Comparison of ENCODE assay signal across 30 mouse cellular contexts in genomic region chr16:17851331-17851730, GRCm38 (mm10). TPM values are rescaled to one million over a fixed set of nuclear protein-coding genes. Genes with fewer than 3 reads are reported as not detected.
"Had no signal": no experiment of that assay in that cellular context is flagged by ENCODE, and none has a peak within 500 bp of the region (broad histone marks: within the 10 kb centered on the region; RNA-seq: fewer than 3 reads in every experiment).

No protein-coding gene starts in this region.

- H3K27ac ChIP-seq: gastrocnemius, adult 2 months; heart, embryonic 10.5 days; hindbrain, embryonic 10.5 days; hindbrain, embryonic 12.5 days; hindbrain, embryonic 14.5 days; intestine, embryonic 15.5 days; limb, embryonic 10.5 days; limb, embryonic 12.5 days; liver, embryonic 13.5 days; liver, embryonic 15.5 days had no signal

- DNase-seq: gastrocnemius, adult 2 months; gastrocnemius, postnatal 10 days; gastrocnemius, postnatal 25 days; heart, adult 18-20 months; heart, postnatal 10 days; heart, postnatal 4 days; kidney, adult 18-20 months; kidney, adult 8-10 months; kidney, postnatal 10 days; kidney, postnatal 4 days; liver; liver, embryonic 13.5 days had no signal

- H3K4me1 ChIP-seq: heart, embryonic 10.5 days; heart, embryonic 12.5 days; hindbrain, embryonic 10.5 days; hindbrain, embryonic 12.5 days; intestine, embryonic 15.5 days; limb, embryonic 10.5 days; limb, embryonic 12.5 days; liver, embryonic 13.5 days; liver, embryonic 15.5 days had no signal

- H3K4me2 ChIP-seq: heart, embryonic 12.5 days; hindbrain, embryonic 12.5 days; hindbrain, embryonic 14.5 days; intestine, embryonic 15.5 days; limb, embryonic 12.5 days; liver, embryonic 11.5 days; liver, embryonic 13.5 days; liver, embryonic 15.5 days had no signal

- H3K9me3 ChIP-seq: heart, embryonic 10.5 days; heart, embryonic 12.5 days; hindbrain, embryonic 10.5 days; hindbrain, embryonic 12.5 days; intestine, embryonic 15.5 days; limb, embryonic 10.5 days; limb, embryonic 12.5 days; liver, embryonic 13.5 days; liver, embryonic 15.5 days had no signal

- ATAC-seq: hindbrain, embryonic 16.5 days; inflammation-experienced regulatory T-cells, adult 6 months; intestine, embryonic 15.5 days; intestine, postnatal 0 days had no signal

- H3K4me3 ChIP-seq: gastrocnemius, adult 2 months; heart, embryonic 10.5 days; heart, embryonic 12.5 days; hindbrain, embryonic 10.5 days; hindbrain, embryonic 12.5 days; intestine, embryonic 15.5 days; left cerebral cortex, adult 2 months; limb, embryonic 10.5 days; limb, embryonic 12.5 days; liver, embryonic 13.5 days; liver, embryonic 15.5 days had no signal

- H3K9ac ChIP-seq: heart, embryonic 12.5 days; hindbrain, embryonic 12.5 days; hindbrain, embryonic 14.5 days; intestine, embryonic 15.5 days; limb, embryonic 12.5 days; liver, embryonic 13.5 days; liver, embryonic 15.5 days had no signal

- H3K27me3 ChIP-seq: heart, embryonic 12.5 days; hindbrain, embryonic 12.5 days; intestine, embryonic 15.5 days; limb, embryonic 12.5 days; liver, embryonic 13.5 days; liver, embryonic 15.5 days had no signal

RNA-seq across cellular contexts. Expression of gene B830017H08Rik, which starts 18.4 kb away (rescaled TPM):
- polyA plus RNA-seq: heart, embryonic 10.5 days; heart, embryonic 12.5 days; heart, embryonic 14.5 days; heart, embryonic 16.5 days; inflammation-experienced regulatory T-cells, adult 6 months; intestine, embryonic 15.5 days; intestine, postnatal 0 days; kidney, embryonic 14.5 days; liver, embryonic 11.5 days; liver, embryonic 13.5 days; liver, embryonic 15.5 days had no signal

RNA-seq across cellular contexts. Expression of gene Gm20518, which starts 40.1 kb away (rescaled TPM):
- polyA plus RNA-seq: heart, embryonic 14.5 days; intestine, postnatal 0 days had no signal

RNA-seq across cellular contexts. Expression of gene Tssk1, which starts 42.7 kb away (rescaled TPM):
- polyA plus RNA-seq: heart, embryonic 10.5 days; heart, embryonic 14.5 days; hindbrain, embryonic 10.5 days; hindbrain, embryonic 16.5 days; intestine, embryonic 15.5 days; kidney, embryonic 14.5 days; kidney, embryonic 16.5 days; limb, embryonic 12.5 days; liver, embryonic 11.5 days; liver, embryonic 13.5 days; liver, embryonic 15.5 days had no signal
